Mouse (Mus musculus) natural killer cell, adult 2 months (primary cell): ENCODE data around the gene Fancc.

ENCODE experiments used
- DNase-seq, 2 experiments: peaks; one replicate each; pipeline ENCODE4 v3.0.0; 2022; ENCODE audit warnings: low spot score in 2 of 2

Gene Fancc

GRCm38 (mm10) chr13:63294359-63295193 is 202.5 kb downstream of the Fancc start:
- DNase-seq = no peak

DNA sequence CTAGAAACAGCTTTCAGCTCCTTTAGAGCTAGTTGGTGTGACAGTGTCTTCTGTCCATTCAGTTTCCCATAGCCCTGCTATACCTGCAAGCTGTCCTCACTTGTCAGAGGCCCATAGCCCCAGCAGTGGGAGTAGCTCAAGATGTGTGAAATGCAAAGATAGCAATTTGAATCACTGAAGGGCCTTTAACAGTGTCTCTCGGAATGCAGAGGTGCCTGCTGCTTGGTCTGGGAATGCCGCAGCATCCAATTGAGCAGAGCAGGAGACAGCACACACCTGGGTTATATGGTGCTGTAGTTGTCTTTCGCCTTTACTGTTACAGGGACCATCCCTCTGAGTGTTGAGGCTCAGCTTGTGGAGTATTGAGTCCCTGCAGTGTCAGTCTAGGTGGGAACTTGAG is 203.4 kb downstream of the Fancc start:
- no peak for DNase-seq

DNA sequence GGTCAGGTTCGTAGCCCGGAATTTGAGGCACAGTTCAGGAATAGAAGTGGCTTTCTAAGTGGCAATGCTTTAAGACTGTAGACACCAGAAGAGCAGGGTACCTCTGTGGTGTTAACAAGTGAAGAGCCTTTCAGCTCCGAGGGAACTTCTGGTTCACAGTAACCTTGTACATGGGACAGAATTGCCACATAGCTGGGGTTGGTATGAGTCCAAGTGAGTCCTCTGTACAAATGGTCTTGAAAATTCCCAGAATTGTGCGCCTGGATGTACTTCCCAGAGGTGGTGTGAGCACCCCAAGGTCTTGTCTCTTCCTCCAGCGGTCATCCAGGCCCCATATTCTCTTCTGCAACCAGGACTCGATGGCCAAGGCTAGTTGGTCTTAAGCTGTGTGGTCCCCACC is 206.1 kb downstream of the Fancc start:
- no peak for DNase-seq

- DNase-seq = no peak
Observed at GRCm38 (mm10) chr13:63290126-63290525, 207.0 kb downstream of the Fancc start.

DNA sequence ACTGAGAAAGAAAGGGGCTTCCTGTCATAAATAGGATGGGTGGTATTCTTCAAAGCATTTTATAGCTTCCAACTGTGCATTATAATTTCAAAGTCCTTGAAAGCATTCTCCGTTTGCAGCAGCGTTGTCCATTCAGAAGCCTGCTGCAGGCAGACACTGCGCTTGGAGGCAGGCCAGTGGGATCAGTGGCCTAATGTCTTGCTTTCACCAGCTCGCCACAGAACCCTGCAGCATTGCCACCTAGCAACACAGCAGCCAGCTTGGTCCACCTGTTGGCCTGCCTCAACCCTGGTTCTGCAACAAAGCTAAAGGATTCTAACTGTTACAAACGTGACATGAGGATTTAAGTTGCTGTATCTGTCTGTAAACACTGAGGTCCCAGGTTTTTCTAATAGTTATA is 207.4 kb downstream of the Fancc start:
- DNase-seq = no peak

DNA sequence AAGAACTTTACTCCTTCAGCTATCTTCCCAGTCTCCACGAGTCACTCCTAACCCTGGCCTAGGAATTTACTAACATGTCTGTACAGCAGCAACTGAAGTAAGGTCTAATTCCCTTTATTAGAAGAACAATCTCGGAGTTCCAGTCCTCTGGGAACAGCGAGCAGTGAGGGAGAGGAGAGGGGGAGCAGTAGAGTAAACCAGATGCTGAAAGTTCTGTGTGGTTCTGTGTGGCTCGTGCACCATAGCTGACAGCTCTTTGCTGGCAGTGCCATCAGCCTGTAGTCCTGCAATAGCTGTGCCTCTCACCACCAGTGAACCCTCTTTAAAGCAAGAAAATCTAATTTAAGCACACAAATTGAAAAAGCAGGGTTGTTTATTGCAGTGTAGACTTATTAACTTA is 207.9 kb downstream of the Fancc start:
- DNase-seq = no peak

GRCm38 (mm10) chr13:63286483-63287102 is 210.5 kb downstream of the Fancc start:
- no peak for DNase-seq

- DNase-seq = no peak
Observed at GRCm38 (mm10) chr13:63284748-63285147, 212.3 kb downstream of the Fancc start.

DNA sequence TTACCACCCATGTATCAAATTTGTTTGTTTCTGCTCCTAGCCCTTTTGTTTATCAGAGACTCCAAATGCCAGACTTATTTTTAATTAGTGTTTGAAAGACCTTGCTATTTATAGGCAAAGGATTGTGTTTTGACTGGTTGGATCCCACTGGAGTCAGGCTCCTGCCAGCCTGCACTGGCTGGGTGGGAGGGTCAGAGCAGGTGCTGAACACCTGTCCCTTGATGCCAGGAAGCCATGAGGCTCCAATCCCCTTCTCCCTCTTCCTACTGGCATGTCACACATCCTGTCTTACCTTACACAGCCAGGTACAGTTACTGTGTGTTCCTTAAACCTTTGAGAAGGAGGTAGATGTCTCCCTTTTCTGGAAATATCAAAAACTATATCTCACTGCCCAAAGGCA is 213.8 kb downstream of the Fancc start:
- DNase-seq = no peak

GRCm38 (mm10) chr13:63281206-63281605 is 215.9 kb downstream of the Fancc start:
- no peak for DNase-seq

DNA sequence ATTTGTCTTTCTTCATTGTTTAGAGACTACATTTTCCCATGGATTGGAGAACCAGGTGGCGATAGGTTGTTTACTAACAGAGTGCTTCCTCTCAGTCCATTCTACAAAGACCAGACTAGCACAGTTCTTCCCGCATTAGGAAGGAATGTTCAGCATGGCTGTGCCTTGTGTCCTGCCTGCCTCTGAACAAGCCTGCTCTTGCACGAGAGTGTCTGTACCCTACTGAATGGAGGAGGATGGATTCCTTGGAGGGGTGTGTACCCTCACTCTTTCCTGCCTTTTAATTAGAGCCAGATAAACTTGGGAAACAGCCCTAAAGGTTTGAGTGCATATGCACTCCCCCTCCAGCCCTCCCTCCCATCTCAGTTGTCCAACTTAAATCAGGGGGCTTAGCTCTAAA is 216.7 kb downstream of the Fancc start:
- DNase-seq = no peak

DNA sequence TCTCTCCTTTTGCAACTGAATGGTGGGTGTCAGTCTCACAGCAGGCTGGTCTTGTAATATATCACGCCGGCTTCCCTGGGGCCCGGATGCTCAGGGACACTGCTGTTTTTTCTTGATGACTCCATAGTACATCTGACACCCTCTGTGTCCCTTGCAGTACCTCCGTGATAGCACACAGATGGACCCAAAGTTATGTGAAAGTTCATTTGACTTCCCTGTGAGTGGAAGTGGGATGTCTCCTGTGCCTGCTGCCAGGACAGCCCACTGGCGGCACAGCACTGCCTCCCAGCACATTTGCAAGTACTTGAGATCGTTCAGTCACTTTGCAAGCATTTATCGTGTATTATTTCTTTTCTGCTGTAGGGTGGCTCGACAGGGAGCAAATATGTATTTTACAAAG is 217.3 kb downstream of the Fancc start:
- DNase-seq = no peak

- no peak for DNase-seq
Observed at GRCm38 (mm10) chr13:63278796-63279475, 218.1 kb downstream of the Fancc start.

GRCm38 (mm10) chr13:63278141-63278631 is 218.9 kb downstream of the Fancc start:
- no peak for DNase-seq

DNA sequence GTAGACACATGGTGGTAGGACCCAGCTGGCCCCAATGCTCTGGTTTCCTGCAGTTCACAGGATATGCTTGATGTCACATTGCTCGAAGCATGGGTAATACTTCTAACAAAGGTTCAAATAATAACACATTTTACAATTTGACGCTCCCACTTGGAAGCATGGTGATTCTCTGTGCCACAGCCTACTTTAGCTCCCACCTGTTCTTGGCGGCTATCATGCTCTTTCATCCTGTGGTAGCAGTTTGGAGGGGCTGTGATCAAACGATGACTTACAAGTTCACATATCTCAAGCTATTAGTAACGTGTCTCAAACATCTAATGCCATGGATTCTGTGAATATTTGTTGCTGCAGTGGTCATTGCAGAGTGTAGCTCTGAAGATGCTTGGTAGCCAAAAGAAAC is 219.8 kb downstream of the Fancc start:
- no peak for DNase-seq

- no peak for DNase-seq
Observed at GRCm38 (mm10) chr13:63276389-63276788, 220.7 kb downstream of the Fancc start.

DNA sequence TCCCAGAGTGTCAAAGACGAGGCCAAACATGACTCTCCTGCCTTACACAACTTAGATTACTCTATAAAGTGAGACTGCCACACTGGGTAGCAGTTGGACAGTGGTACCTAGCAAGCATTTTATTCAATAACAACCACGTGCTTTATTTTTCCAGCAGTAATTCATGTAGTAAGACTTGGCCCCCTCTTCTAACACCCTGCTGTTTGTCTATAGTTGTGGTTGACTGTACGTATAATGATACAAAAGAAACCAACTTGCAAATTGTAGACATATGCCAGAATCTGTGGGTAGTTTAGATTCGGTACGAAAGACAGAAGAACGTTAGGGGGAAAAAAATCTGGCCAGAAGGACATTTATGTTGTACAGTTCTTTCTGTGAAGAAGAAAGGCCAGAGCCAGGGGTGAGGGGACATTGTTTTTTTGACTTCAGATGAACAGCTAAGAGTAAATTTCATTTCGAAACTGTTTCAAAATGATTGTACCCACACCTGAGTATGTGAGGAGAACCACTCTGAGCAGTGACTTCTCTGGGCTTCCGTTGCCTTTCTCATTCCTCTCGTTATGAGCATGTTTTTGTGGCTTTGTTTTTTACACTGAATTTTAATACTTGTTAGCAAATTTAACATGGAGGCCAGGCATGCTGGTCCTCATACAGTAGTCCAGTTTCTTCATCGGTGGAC is 222.5 kb downstream of the Fancc start:
- DNase-seq = no peak

GRCm38 (mm10) chr13:63273859-63274258 is 223.2 kb downstream of the Fancc start:
- DNase-seq = no peak

- DNase-seq = no peak
Observed at GRCm38 (mm10) chr13:63272602-63273229, 224.4 kb downstream of the Fancc start.

- no peak for DNase-seq
Observed at GRCm38 (mm10) chr13:63272017-63272601, 225.0 kb downstream of the Fancc start.

DNA sequence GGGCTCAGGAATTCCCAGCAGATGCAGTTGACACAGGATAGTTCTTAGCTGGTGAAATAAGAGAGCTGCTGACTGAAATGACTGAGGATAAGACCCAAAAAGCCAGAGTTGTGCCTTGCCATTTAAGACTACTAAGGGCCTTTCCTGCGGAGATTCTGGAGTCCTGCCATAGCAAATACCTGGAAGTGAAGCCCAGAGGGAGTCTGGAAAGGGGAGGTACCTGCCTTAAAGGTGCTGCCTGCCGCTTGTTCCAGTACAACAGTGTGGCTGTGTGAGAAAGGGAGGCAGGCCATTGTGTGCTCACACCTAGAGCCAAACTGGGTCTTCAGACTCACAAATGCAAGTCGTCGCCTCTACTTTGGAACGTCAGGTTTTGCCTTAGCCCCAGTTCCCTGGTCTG is 226.9 kb downstream of the Fancc start:
- DNase-seq = no peak
